Mouse (Mus musculus): Measurements from ENCODE around the gene Gipc3. TPM values are rescaled to one million over a fixed set of nuclear protein-coding genes. Genes with fewer than 3 reads are reported as not detected.

The Gipc3 gene
- total and polyA plus RNA-seq, 3 experiments: 0.08 to 0.09 TPM; not detected in 1

DNA sequence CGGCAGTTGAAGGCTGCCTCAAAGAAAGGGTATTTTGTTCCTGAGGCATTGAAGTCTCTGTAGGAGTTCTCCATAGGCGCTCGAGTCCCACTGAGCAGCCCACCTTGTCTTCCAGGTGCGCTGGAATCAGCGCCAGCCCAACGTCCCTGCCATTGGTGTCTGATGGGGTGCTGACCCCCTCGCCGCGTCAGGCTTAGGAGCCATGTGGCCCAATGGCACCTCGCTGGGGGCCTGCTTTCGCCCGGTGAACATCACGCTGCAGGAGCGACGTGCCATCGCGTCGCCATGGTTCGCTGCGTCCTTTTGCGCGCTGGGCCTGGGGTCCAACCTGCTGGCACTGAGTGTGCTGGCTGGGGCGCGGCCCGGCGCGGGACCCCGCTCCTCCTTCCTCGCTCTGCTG is 10.8 kb downstream of the Gipc3 start:
- H3K9me3 ChIP-seq (replicated peaks; ENCODE audit: low read length): no peaks in the 10 kb centered on the region
- H3K4me2 ChIP-seq (ENCODE audit: insufficient read depth, low read depth, poor library complexity, severe bottlenecking): no peak overlapping the region
- in situ Hi-C loops (cut with MboI; ENCODE audit: low pct_ligation_motif_present, low pct_unique_long_range_greater_than_20kb, low sequenced_read_pairs): no loop called here
- H3K4me3 ChIP-seq (replicated peaks in 1 of 3; ENCODE audit: low read depth in 2 of 3, low read length in 2 of 3, poor library complexity in 1 of 3): no peak overlapping the region
- no peak for DNase-seq (ENCODE audit: extremely low read depth)
- H3K9ac ChIP-seq (ENCODE audit: insufficient read depth, low read depth): no peak overlapping the region
- no peaks in the 10 kb centered on the region for H3K79me2 ChIP-seq (replicated peaks; ENCODE audit: control insufficient read depth, extremely low read depth, insufficient read depth, poor library complexity, severe bottlenecking)
- H3K27ac ChIP-seq (ENCODE audit: insufficient read depth, low read depth): no peak overlapping the region
- dilution Hi-C loops (cut with MboI; ENCODE audit: extremely low pct_ligation_motif_present, extremely low pct_unique_long_range_greater_than_20kb, low sequenced_read_pairs): no loop called here
- peaks cover under 1 to 32% of the 10 kb centered on the region in 2 experiments for H3K36me3 ChIP-seq (replicated peaks in 1 of 2; ENCODE audit: control insufficient read depth in 1 of 2, insufficient read depth in 1 of 2, low read length in 1 of 2)
- TF ChIP-seq MAFK (IDR thresholded peaks at IDR 0.05; ENCODE audit: insufficient replicate concordance, low read length) (no peak), ETS1 (conservative IDR thresholded peaks at IDR 0.05; ENCODE audit: low read depth, low read length) (no peak), NELFE (IDR thresholded peaks at IDR 0.05; ENCODE audit: low read depth, low read length) (no peak), CHD2 (IDR thresholded peaks at IDR 0.05; ENCODE audit: low read length) (no peak), UBTF (IDR thresholded peaks at IDR 0.05; ENCODE audit: low read depth, low read length) (no peak), EP300 (IDR thresholded peaks at IDR 0.05; ENCODE audit: low read length) (no peak), MAZ (IDR thresholded peaks at IDR 0.05; ENCODE audit: low read depth, low read length) (no peak), TBP (conservative IDR thresholded peaks at IDR 0.05; ENCODE audit: low read depth, low read length) (no peak), BHLHE40 (IDR thresholded peaks at IDR 0.05; ENCODE audit: low read depth, low read length) (no peak), MYC (IDR thresholded peaks at IDR 0.05; ENCODE audit: low read depth, low read length) (no peak), CHD1 (IDR thresholded peaks at IDR 0.05; ENCODE audit: low read depth, low read length) (no peak), KAT2A (IDR thresholded peaks at IDR 0.05; ENCODE audit: insufficient replicate concordance, low read length) (no peak), RCOR1 (conservative IDR thresholded peaks at IDR 0.05; ENCODE audit: low read depth, low read length) (no peak), ZMIZ1 (IDR thresholded peaks at IDR 0.05; ENCODE audit: low read depth, low read length) (no peak)
- H3K4me1 ChIP-seq (ENCODE audit: control insufficient read depth in 1 of 2, insufficient read depth in 2 of 2): peaks cover 6 to 24% of the 10 kb centered on the region in 2 experiments
- peaks cover under 1% of the 10 kb centered on the region for H3K27me3 ChIP-seq (replicated peaks)

- Histone ChIP-seq H3K4me2 (ENCODE audit: insufficient read depth, low read depth, poor library complexity, severe bottlenecking) (no peak overlapping the region), H3K27ac (ENCODE audit: insufficient read depth, low read depth) (no peak overlapping the region), H3K36me3 (replicated peaks in 1 of 2; ENCODE audit: control insufficient read depth in 1 of 2, insufficient read depth in 1 of 2, low read length in 1 of 2) (peaks cover 23 to 55% of the 10 kb centered on the region in 2 experiments), H3K4me3 (replicated peaks in 1 of 3; ENCODE audit: low read depth in 2 of 3, low read length in 2 of 3, poor library complexity in 1 of 3) (no peak overlapping the region), H3K9me3 (replicated peaks; ENCODE audit: low read length) (no peaks in the 10 kb centered on the region), H3K27me3 (replicated peaks) (no peaks in the 10 kb centered on the region), H3K9ac (ENCODE audit: insufficient read depth, low read depth) (no peak overlapping the region), H3K4me1 (ENCODE audit: control insufficient read depth in 1 of 2, insufficient read depth in 2 of 2) (peaks cover 6 to 24% of the 10 kb centered on the region in 2 experiments), H3K79me2 (replicated peaks; ENCODE audit: control insufficient read depth, extremely low read depth, insufficient read depth, poor library complexity, severe bottlenecking) (no peaks in the 10 kb centered on the region)
- in situ Hi-C loops (cut with MboI; ENCODE audit: low pct_ligation_motif_present, low pct_unique_long_range_greater_than_20kb, low sequenced_read_pairs) (no loop called here), dilution Hi-C loops (cut with MboI; ENCODE audit: extremely low pct_ligation_motif_present, extremely low pct_unique_long_range_greater_than_20kb, low sequenced_read_pairs) (no loop called here)
- TF ChIP-seq MEF2A (IDR thresholded peaks at IDR 0.05; ENCODE audit: borderline replicate concordance, low read depth, low read length): no peak
- no peak for TF ChIP-seq TCF12 (IDR thresholded peaks at IDR 0.05; ENCODE audit: low read depth, low read length)
- no peak for TF ChIP-seq E2F4 (IDR thresholded peaks at IDR 0.05; ENCODE audit: insufficient replicate concordance, low read depth, low read length)
- TF ChIP-seq MAZ (IDR thresholded peaks at IDR 0.05; ENCODE audit: low read depth, low read length): no peak
- no peak for TF ChIP-seq IRF4 (IDR thresholded peaks at IDR 0.05; ENCODE audit: low read depth, low read length)
- TF ChIP-seq TBP (conservative IDR thresholded peaks at IDR 0.05; ENCODE audit: low read depth, low read length): no peak
- TF ChIP-seq SIN3A (IDR thresholded peaks at IDR 0.05; ENCODE audit: low read length): no peak
- TF ChIP-seq UBTF (IDR thresholded peaks at IDR 0.05; ENCODE audit: low read depth, low read length): no peak
- TF ChIP-seq KAT2A (IDR thresholded peaks at IDR 0.05; ENCODE audit: insufficient replicate concordance, low read length): no peak
- no peak for TF ChIP-seq MYC (IDR thresholded peaks at IDR 0.05; ENCODE audit: low read depth, low read length)
- TF ChIP-seq ZNF384 (IDR thresholded peaks at IDR 0.05; ENCODE audit: low read depth, low read length): no peak
- no peak for DNase-seq (ENCODE audit: extremely low read depth)
These were observed 13.1 kb downstream of the Gipc3 start for GRCm38 (mm10) chr10:81330007-81330406.
